Mouse (Mus musculus) G1E (cell line): Measurements from ENCODE around the gene Fbxo28.

ENCODE experiments used
- CTCF ChIP-seq: IDR thresholded peaks from 2 replicates; pipeline ENCODE4 v1.5.1; 2012; ENCODE audit warnings: low read depth, low read length, inconsistent platforms, mixed read lengths
- GATA1 ChIP-seq: IDR thresholded peaks from 2 replicates; pipeline ENCODE4 v1.6.1; 2012; ENCODE audit warnings: borderline replicate concordance, low read length, inconsistent platforms, mixed read lengths
- POLR2AphosphoS5 ChIP-seq: IDR thresholded peaks from 2 replicates; pipeline ENCODE4 v1.6.1; 2012; ENCODE audit warnings: low read depth, low read length, inconsistent platforms; ENCODE audit not compliant: insufficient replicate concordance
- TAL1 ChIP-seq: conservative IDR thresholded peaks from 2 replicates; pipeline ENCODE4 v1.6.1; 2012; ENCODE audit warnings: low read depth, low read length, inconsistent platforms, mixed read lengths

GRCm38 (mm10) chr1:182288601-182289000 lies 52.8 kb downstream of the Fbxo28 start:
- no peak for TF ChIP-seq CTCF
- TF ChIP-seq POLR2AphosphoS5: no peak
- TF ChIP-seq GATA1: no peak
- no peak for TF ChIP-seq TAL1
